In genomic region chr2:153032973-153033372, GRCm38 (mm10) we compare ENCODE assay signal across 9 mouse cellular contexts. TPM values are rescaled to one million over a fixed set of nuclear protein-coding genes. Genes with fewer than 3 reads are reported as not detected.
DNase-seq lines count a peak whose midpoint lies in the region; ATAC-seq and TF ChIP-seq lines count a peak whose summit lies in the region.
"Had no signal": no experiment of that assay in that cellular context is flagged by ENCODE, and none has a peak within 500 bp of the region (broad histone marks: within the 10 kb centered on the region; RNA-seq: fewer than 3 reads in every experiment).

No protein-coding gene starts in this region.

- H3K27me3 ChIP-seq in forebrain, postnatal 0 days (ENCODE audit: insufficient read depth, low read length), result no peaks in the 10 kb centered on the region
- no peaks in the 10 kb centered on the region; the same call in 1 of the 2 replicates for H3K27me3 ChIP-seq in midbrain, embryonic 15.5 days (replicated peaks)
- peaks cover 39% of the 10 kb centered on the region for H3K27me3 ChIP-seq in liver, postnatal 0 days (ENCODE audit: insufficient read depth, low read length)

- no peak overlapping the region for H3K27ac ChIP-seq in forebrain, postnatal 0 days (ENCODE audit: low read depth, low read length)
- H3K27ac ChIP-seq in midbrain, embryonic 15.5 days, result 0 out of 2 replicates have a peak overlapping the region, but pooled peaks have one; percentile 90
- H3K27ac ChIP-seq in liver, postnatal 0 days (ENCODE audit: low read depth), result no peak overlapping the region

- WGBS in forebrain, postnatal 0 days, result 10% methylated on average over 4 of the region's 4 CpGs
- WGBS in midbrain, embryonic 15.5 days, result 10% methylated on average over 4 of the region's 4 CpGs
- WGBS in liver, postnatal 0 days (ENCODE audit: insufficient replicate concordance), result 16% methylated on average over 4 of the region's 4 CpGs

- peak overlapping the region; percentile 72 for H3K4me3 ChIP-seq in forebrain, postnatal 0 days (ENCODE audit: low read depth, low read length)
- peak overlapping the region; percentile 67 for H3K4me3 ChIP-seq in midbrain, embryonic 15.5 days
- no peak overlapping the region for H3K4me3 ChIP-seq in liver, postnatal 0 days (ENCODE audit: low read depth, low read length)

- ATAC-seq in forebrain, postnatal 0 days, result no peak
- ATAC-seq in midbrain, embryonic 15.5 days (replicated peaks), result no peak
- ATAC-seq in activated CD4-positive, CD25-positive, alpha-beta regulatory T cell, adult 4 months, result no peak
- no peak for ATAC-seq in liver, postnatal 0 days

- H3K4me1 ChIP-seq in forebrain, postnatal 0 days (ENCODE audit: insufficient read depth), result peaks cover 24% of the 10 kb centered on the region
- H3K4me1 ChIP-seq in midbrain, embryonic 15.5 days, result peaks cover 50% of the 10 kb centered on the region
- H3K4me1 ChIP-seq in liver, postnatal 0 days (ENCODE audit: insufficient read depth), result peaks cover 5% of the 10 kb centered on the region

- H3K9me3 ChIP-seq in forebrain, postnatal 0 days (ENCODE audit: low read length), result no peaks in the 10 kb centered on the region
- H3K9me3 ChIP-seq in midbrain, embryonic 15.5 days, result no peaks in the 10 kb centered on the region
- no peaks in the 10 kb centered on the region for H3K9me3 ChIP-seq in liver, postnatal 0 days (ENCODE audit: low read length)

- peak overlapping the region; percentile 85 for H3K4me2 ChIP-seq in forebrain, postnatal 0 days (ENCODE audit: low read depth)
- H3K4me2 ChIP-seq in midbrain, embryonic 15.5 days, result peak overlapping the region; percentile 89
- H3K4me2 ChIP-seq in liver, postnatal 0 days (ENCODE audit: low read depth, low read length), result no peak overlapping the region

- TF ChIP-seq CTCF in forebrain, postnatal 0 days (IDR thresholded peaks at IDR 0.05; ENCODE audit: low read depth), result no peak
- TF ChIP-seq CTCF in liver, postnatal 0 days (IDR thresholded peaks at IDR 0.05; ENCODE audit: low read depth), result no peak

- DNase-seq in cerebellum, adult 9-10 months, result peak; percentile 63
- no peak for DNase-seq in cerebellum, postnatal 4 days (ENCODE audit: low spot score in 2 of 2)
- peak; percentile 50 for DNase-seq in brain, adult 2 months (ENCODE audit: low read depth, low spot score)
- DNase-seq in forebrain, postnatal 0 days, result peak; percentile 13
- no peak for DNase-seq in thymus, postnatal 36 days
- DNase-seq in liver, postnatal 0 days, result no peak

- no peaks in the 10 kb centered on the region for H3K36me3 ChIP-seq in forebrain, postnatal 0 days (ENCODE audit: insufficient read depth)
- no peaks in the 10 kb centered on the region for H3K36me3 ChIP-seq in midbrain, embryonic 15.5 days (replicated peaks)
- no peaks in the 10 kb centered on the region for H3K36me3 ChIP-seq in liver, postnatal 0 days (replicated peaks; ENCODE audit: insufficient read depth, low read length)

- no peak for TF ChIP-seq EP300 in liver, postnatal 0 days (IDR thresholded peaks at IDR 0.05; ENCODE audit: low read depth)

- peak overlapping the region; percentile 78 for H3K9ac ChIP-seq in forebrain, postnatal 0 days
- H3K9ac ChIP-seq in midbrain, embryonic 15.5 days, result peak overlapping the region; percentile 82
- H3K9ac ChIP-seq in liver, postnatal 0 days (replicated peaks), result no peak overlapping the region

RNA-seq across cellular contexts. Expression of gene Xkr7, which starts 1.3 kb away (rescaled TPM):
- 17.2 and 21.9 TPM in 2 replicates for total RNA-seq in forebrain, postnatal 0 days (2014; rRNA removed)
- 0.76 and 0.77 TPM in 2 replicates for polyA plus RNA-seq in forebrain, postnatal 0 days (2015; fragmentation: Nextera tagmentation; extraction: Ambion mirVana)
- 1.9 and 2.1 TPM in 2 replicates for polyA plus RNA-seq in midbrain, embryonic 15.5 days (2015; fragmentation: Nextera tagmentation; extraction: Ambion mirVana)
- not detected for polyA plus RNA-seq in activated CD4-positive, CD25-positive, alpha-beta regulatory T cell, adult 4 months (2017; shearing (Covaris generic))
- not detected in 2 replicates for polyA plus RNA-seq in liver, postnatal 0 days (2015; fragmentation: Nextera tagmentation; extraction: Ambion mirVana)
- total RNA-seq: hematopoietic stem cell, adult 5-6 weeks had no signal

RNA-seq across cellular contexts. Expression of gene Pdrg1, which starts 17.7 kb away (rescaled TPM):
- total RNA-seq in forebrain, postnatal 0 days (2014; rRNA removed), result 65.9 and 95.4 TPM in 2 replicates
- 195 and 219 TPM in 2 replicates for polyA plus RNA-seq in forebrain, postnatal 0 days (2015; fragmentation: Nextera tagmentation; extraction: Ambion mirVana)
- polyA plus RNA-seq in midbrain, embryonic 15.5 days (2015; fragmentation: Nextera tagmentation; extraction: Ambion mirVana), result 234 and 236 TPM in 2 replicates
- 100 to 1,000 TPM; 159 to 185 TPM for polyA plus RNA-seq in activated CD4-positive, CD25-positive, alpha-beta regulatory T cell, adult 4 months (2017; shearing (Covaris generic))
- polyA plus RNA-seq in liver, postnatal 0 days (2015; fragmentation: Nextera tagmentation; extraction: Ambion mirVana), result 26.0 and 26.2 TPM in 2 replicates

RNA-seq across cellular contexts. Expression of gene Ccm2l, which starts 32.8 kb away (rescaled TPM):
- total RNA-seq in forebrain, postnatal 0 days (2014; rRNA removed), result 2.1 and 7.4 TPM in 2 replicates
- polyA plus RNA-seq in forebrain, postnatal 0 days (2015; fragmentation: Nextera tagmentation; extraction: Ambion mirVana), result 1.1 TPM in 2 replicates
- polyA plus RNA-seq in midbrain, embryonic 15.5 days (2015; fragmentation: Nextera tagmentation; extraction: Ambion mirVana), result 1.7 and 2.7 TPM in 2 replicates
- not detected for polyA plus RNA-seq in activated CD4-positive, CD25-positive, alpha-beta regulatory T cell, adult 4 months (2017; shearing (Covaris generic))
- 0.89 and 1.1 TPM in 2 replicates for polyA plus RNA-seq in liver, postnatal 0 days (2015; fragmentation: Nextera tagmentation; extraction: Ambion mirVana)

Comparison
In these comparisons a context has a peak if more than half of its experiments do, and no peak if none do; other contexts are left out.
1. DNase-seq: peak in cerebellum, adult 9-10 months (single experiment), brain, adult 2 months (single experiment) and forebrain, postnatal 0 days (single experiment); none in cerebellum, postnatal 4 days (0 of 2), thymus, postnatal 36 days (0 of 2) and liver, postnatal 0 days (single experiment).